Mouse (Mus musculus): Measurements from ENCODE around the gene C6.

C6 gene

DNA sequence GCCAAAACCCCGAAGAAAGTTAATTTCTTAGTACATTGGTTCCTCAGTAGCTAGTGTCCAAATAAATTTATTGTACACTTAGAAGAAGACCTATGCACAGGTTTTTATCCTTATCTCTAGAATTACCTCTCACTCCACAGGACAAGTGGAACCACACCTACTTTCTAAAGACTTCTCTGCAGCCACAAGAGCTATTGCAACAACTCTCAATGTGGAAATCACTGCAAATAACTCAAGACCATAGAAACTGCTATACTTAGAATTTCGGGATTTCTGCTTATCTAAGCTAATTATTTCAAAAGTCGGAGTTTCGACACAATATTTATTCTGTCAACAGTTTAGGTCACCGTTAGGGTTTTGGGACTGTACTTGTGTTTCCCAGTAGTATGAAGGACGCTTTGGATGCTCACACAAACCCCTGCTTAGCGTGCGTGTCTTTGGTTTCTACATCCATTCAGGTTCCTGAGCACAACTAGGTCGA, at the start of gene C6:
TSS of gene C6 (plus strand) at position 346 of the 481 bp plus-strand sequence.
- no peak for DNase-seq

DNA sequence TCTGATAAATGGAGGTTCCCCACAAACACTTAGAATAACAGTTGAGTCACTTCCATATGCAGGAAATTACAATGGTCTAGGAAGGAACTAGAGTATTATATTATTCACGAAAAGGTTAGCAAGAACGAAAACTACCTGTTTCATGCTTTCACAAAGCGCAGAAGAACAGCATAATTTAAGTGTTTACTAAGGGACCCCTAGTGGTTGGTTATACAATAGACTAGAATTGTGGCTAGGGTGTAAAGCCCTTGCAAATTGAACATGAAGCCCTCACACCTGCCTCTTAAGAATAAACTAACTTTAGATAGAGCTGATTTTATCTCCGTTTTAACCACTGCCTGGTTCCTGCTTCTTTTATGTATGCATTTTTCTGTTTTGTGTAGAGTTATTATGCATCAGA, 29.4 kb upstream of the C6 start:
- no peak for DNase-seq

DNA sequence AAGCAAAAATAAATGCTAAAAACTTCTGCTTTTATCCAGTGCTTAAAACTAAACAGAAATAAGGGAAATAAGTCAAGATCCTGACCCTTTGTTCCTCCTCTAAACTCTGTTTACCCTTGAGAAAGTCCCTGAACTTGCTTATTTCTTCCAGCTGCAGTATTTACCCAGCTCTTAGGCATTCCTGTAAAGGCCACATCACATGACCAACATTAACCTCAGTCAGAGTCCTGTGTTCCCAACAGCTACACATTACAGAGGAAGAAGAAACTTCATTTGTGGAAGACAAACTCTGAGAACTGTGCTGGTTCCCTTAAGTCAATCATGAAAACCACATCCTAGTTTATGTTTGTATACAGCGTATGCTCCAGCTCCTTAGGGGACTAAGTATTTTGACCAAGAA, 7.2 kb downstream of the C6 start:
- no peak for DNase-seq

GRCm38 (mm10) chr15:4734996-4735609, 8.1 kb downstream of the C6 start:
- DNase-seq: no peak

GRCm38 (mm10) chr15:4747656-4748055, 20.7 kb downstream of the C6 start:
- no peak for DNase-seq

- no peak for DNase-seq
Measured at GRCm38 (mm10) chr15:4790378-4790777, 63.4 kb downstream of the C6 start.

- DNase-seq: no peak
Measured at GRCm38 (mm10) chr15:4796861-4797260, 69.9 kb downstream of the C6 start.

- no peak for DNase-seq
Measured at GRCm38 (mm10) chr15:4804256-4804655, 77.3 kb downstream of the C6 start.

DNA sequence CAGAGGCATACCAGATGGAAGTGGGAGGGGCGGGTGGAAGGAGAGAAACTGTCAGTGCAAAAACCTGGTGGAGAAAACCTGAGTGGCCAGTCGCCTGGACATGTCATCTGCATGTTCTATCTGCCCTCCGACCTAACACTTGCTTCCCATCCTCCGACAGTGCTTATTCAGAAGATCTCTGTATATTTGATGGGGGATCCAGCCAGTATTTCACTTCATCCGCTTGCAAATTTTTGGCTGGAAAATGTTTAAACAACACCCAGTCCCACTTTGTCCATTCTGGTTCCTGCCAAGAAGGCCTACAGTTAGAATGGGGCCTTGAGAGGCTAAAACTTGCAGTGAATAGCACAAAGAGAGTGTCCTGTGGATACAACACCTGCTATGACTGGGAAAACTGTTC, 81.2 kb downstream of the C6 start:
- no peak for DNase-seq

DNA sequence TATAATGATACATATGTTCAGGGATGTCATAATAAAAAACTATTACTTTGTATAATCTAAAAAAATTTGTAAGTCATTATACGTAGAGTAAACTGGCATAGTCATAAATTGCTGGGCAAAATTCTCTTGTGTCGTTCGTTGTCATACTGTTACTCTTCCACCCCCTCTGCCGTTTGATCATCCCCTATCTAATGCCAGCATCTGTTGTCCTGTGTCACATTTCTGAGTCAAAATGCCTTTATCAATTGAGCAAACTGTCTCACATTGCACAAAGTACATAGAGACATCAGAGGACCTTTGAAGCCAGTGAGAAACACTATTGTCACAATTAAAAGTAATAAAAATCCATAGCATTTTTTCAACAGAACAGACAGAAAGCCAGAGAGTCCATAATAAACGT, 88.0 kb downstream of the C6 start:
- no peak for DNase-seq

DNA sequence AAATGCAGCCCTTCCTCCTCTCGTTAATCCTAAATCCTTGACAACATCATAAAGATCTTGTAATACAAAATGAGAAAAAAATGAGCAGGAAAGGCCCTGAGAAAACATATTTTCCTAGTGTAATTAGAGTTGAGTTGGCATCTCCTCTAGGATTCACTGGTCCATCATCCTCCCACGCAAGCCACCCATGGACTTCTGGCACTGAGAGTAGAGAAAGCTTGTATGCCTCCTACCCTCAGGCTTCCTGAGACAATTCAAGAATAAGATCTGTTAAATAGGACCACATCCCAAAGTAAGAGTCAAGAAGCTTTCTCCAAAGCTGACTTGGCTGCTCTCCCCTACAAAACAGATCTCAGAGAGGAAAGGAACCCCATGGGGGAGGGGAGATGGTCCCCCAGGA, 88.7 kb downstream of the C6 start:
- DNase-seq: no peak

DNA sequence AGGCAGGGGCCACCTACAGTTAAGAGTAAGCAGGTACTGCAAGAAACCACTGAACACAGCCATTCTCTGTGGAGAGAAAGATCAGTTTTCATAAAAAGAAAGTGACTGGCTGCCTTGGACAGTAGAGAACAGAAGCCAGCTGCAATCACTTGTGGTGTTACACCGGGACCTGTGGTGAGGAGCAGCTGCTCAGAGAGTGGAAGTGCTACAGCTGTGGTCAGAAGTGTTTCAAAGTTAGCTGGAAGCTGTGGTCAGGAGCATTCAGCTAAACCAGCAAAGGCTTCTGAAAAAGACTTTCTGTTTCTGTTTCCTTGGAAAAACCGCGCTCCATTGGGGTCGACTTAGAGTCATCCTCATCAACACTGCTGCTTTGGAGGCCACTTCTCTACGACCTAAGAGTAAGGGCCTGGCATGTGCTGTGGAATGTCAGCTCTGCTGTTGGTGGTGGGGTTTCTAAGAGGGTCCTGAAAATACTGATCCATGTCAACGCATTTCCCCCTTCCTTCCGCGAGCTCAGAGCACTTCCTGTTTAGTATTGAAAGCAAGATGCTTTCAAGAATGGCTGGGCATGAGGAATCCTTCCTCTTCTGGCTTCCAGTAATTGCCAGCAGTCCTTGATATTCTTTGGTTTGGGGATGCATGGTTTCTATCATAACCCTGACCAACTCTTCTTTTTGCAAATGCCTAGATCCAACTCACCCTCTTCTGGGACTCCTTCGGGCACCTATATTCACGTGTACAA, 89.9 kb downstream of the C6 start:
- DNase-seq: peak; percentile 3 to 12

DNA sequence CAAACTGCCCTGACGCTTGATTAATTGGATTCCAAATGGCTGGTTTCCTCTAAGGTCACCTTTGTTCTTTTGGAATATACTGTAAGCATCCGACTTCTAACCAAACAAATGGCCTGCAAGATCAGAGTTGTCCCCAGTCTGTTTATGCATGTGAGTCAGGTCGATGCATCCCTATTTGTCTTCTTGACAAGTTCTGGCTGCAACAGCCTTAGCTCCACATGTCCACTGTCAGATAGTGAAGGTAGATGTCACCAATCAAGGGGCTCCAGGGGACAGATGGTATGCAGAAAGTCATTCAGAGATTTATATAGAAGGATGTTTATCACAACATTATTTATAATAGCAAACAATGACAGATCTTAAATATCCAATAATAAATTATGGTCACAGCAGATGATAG, 91.5 kb downstream of the C6 start:
- DNase-seq: no peak

- no peak for DNase-seq
Measured at GRCm38 (mm10) chr15:4821161-4821560, 94.2 kb downstream of the C6 start.

GRCm38 (mm10) chr15:4821824-4822223, 94.8 kb downstream of the C6 start:
- DNase-seq: no peak

GRCm38 (mm10) chr15:4827736-4828135, 100.8 kb downstream of the C6 start:
- no peak for DNase-seq

DNA sequence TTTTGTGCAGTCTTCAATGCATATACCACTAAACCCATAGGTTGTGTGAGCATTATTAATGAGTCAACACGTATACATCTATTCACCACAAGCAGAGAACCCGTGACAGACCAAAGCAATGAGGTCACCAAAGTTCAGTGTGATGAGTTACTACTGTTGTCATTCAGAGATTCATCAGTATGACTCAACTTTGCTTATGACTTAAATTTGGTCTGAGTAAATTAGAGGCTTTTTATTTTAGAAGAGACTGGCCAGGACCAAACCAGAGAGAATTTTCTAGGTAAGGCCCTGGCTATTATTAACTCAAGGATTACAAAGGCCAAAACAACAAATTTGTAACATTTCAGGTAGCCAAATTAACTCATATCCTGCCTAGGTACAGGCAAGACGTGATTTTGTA, 109.4 kb downstream of the C6 start:
- DNase-seq: no peak

DNA sequence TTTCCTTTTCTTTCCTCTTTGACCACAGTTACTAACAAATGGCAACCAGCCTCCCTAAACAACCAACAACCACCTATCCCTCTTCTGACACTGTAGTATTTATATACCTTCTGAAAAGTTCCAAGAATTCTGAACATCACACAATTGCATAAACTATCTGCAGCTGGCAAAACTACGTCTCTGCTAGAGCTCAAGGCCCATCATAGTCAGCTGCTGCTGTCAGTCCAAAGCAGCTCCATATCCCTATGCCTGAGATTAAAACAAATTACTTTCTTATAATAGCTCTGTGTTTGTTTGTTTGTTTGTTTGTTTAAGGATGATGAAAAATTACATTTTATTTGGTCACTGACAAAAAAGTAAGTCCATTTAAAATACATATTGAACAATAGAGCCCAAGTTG, 123.0 kb downstream of the C6 start:
- DNase-seq: no peak
